ENCODE assay signal across 8 mouse cellular contexts in genomic region chr7:127993341-127993977, GRCm38 (mm10). TPM values are rescaled to one million over a fixed set of nuclear protein-coding genes. Genes with fewer than 3 reads are reported as not detected.
DNase-seq lines count a peak whose midpoint lies in the region; ATAC-seq and TF ChIP-seq lines count a peak whose summit lies in the region.

TSS of gene Pycard (minus strand) at chr7:127993867.

- peak within 1 kb of the TSS; percentile 58; the same call in 1 of the 2 replicates for H3K27ac ChIP-seq in heart, postnatal 0 days (ENCODE audit: low read depth)

- peak within 1 kb of the TSS; percentile 63 for H3K4me2 ChIP-seq in heart, postnatal 0 days (ENCODE audit: low read depth, low read length)

- peak; percentile 60 for ATAC-seq in heart, postnatal 0 days (ENCODE audit: insufficient read depth, low read depth)

- no peak for TF ChIP-seq CTCF in heart, postnatal 0 days (IDR thresholded peaks at IDR 0.05; ENCODE audit: low read depth)

- H3K9me3 ChIP-seq in heart, postnatal 0 days (replicated peaks; ENCODE audit: control insufficient read depth, low read length) = no peaks in the 10 kb centered on the region
- H3K9me3 ChIP-seq in megakaryocyte, embryonic 14.5 days = no peaks in the 10 kb centered on the region

- no peaks in the 10 kb centered on the region for H3K27me3 ChIP-seq in heart, postnatal 0 days (ENCODE audit: control insufficient read depth, insufficient read depth, low read length)
- H3K27me3 ChIP-seq in megakaryocyte, embryonic 14.5 days (replicated peaks) = no peaks in the 10 kb centered on the region

- peaks cover 17% of the 10 kb centered on the region for H3K36me3 ChIP-seq in heart, postnatal 0 days (replicated peaks; ENCODE audit: control insufficient read depth, insufficient read depth, low read length)
- peaks cover 41% of the 10 kb centered on the region for H3K36me3 ChIP-seq in megakaryocyte, embryonic 14.5 days (replicated peaks; ENCODE audit: low read length)

- no peak for TF ChIP-seq EP300 in heart, postnatal 0 days (IDR thresholded peaks at IDR 0.05; ENCODE audit: low read depth)

- peaks cover 6% of the 10 kb centered on the region for H3K4me1 ChIP-seq in heart, postnatal 0 days (ENCODE audit: control insufficient read depth, insufficient read depth)
- H3K4me1 ChIP-seq in megakaryocyte, embryonic 14.5 days = peaks cover 44% of the 10 kb centered on the region

- peak; percentile 24 for DNase-seq in right cerebral cortex, postnatal 14 days
- no peak for DNase-seq in right cerebral cortex, postnatal 4 days
- DNase-seq in embryo, embryonic 11 days = peak; percentile 20
- DNase-seq in heart, postnatal 0 days (ENCODE audit: low spot score) = peak; percentile 57
- DNase-seq in kidney, postnatal 25 days = peak; percentile 61 to 83
- peak; percentile 52 to 75 for DNase-seq in spleen, postnatal 4 days (ENCODE audit: low spot score in 2 of 2)
- no peak for DNase-seq in cerebellum, postnatal 14 days

- peak within 1 kb of the TSS; percentile 48 for H3K4me3 ChIP-seq in heart, postnatal 0 days (ENCODE audit: low read depth, low read length)
- H3K4me3 ChIP-seq in megakaryocyte, embryonic 14.5 days (replicated peaks) = peak within 1 kb of the TSS; percentile 94

- WGBS in heart, postnatal 0 days = 6% methylated on average over 18 of the region's 18 CpGs

- peak within 1 kb of the TSS; percentile 35 for H3K9ac ChIP-seq in heart, postnatal 0 days (replicated peaks; ENCODE audit: low read depth, low read length)

RNA-seq across cellular contexts. Expression of gene Pycard, which starts in this region (rescaled TPM):
- total RNA-seq in heart, postnatal 0 days (2014; rRNA removed; ENCODE audit: low replicate concordance) = 30.7 and 89.6 TPM in 2 replicates
- polyA plus RNA-seq in heart, postnatal 0 days (2015; fragmentation: Nextera tagmentation; extraction: Ambion mirVana) = 43.0 and 46.4 TPM in 2 replicates
- 1.1 and 17.0 TPM in 2 replicates for polyA plus RNA-seq in megakaryocyte, embryonic 14.5 days (2012; ENCODE audit: insufficient read depth, low replicate concordance)

Comparison
In these comparisons a context has a peak if more than half of its experiments do, and no peak if none do; other contexts are left out.
1. DNase-seq: peak in right cerebral cortex, postnatal 14 days (single experiment), embryo, embryonic 11 days (single experiment), heart, postnatal 0 days (single experiment), kidney, postnatal 25 days (2 of 2) and spleen, postnatal 4 days (2 of 2); none in right cerebral cortex, postnatal 4 days (single experiment) and cerebellum, postnatal 14 days (0 of 2).